Mouse (Mus musculus): ENCODE measurements around the gene Upk3a.

Gene Upk3a

GRCm38 (mm10) chr15:85054098-85054497, 37.2 kb downstream of the Upk3a start:
- no peak for DNase-seq

GRCm38 (mm10) chr15:85055186-85055585, 38.2 kb downstream of the Upk3a start:
- DNase-seq: no peak

GRCm38 (mm10) chr15:85063421-85063820, 46.5 kb downstream of the Upk3a start:
- DNase-seq: no peak

GRCm38 (mm10) chr15:85070561-85070960, 53.6 kb downstream of the Upk3a start:
- DNase-seq: no peak

Measured in cerebellum, adult 11-12 months (tissue).